Mouse (Mus musculus) embryonic facial prominence, embryonic 14.5 days (tissue): ENCODE data around the gene Pitpnm2. TPM values are rescaled to one million over a fixed set of nuclear protein-coding genes. Genes with fewer than 3 reads are reported as not detected.

Experiments
- ATAC-seq: fragments of 200-750 bp; cut with Nextera tagmentation; 2 replicates; pipeline ENCODE4 v1.8.0; 2017; ENCODE audit warnings: low read depth, moderate number of reproducible peaks, moderate TSS enrichment
- DNase-seq: peaks from one replicate; pipeline ENCODE4 v3.0.0-alpha.2; 2015; ENCODE audit warnings: low spot score
- H3K27ac ChIP-seq: fragments of 300-500 bp; sonication (generic); replicated peaks from 2 replicates; pipeline ENCODE4 v1.5.1; 2014; ENCODE audit warnings: low read depth, mild to moderate bottlenecking, low read length, moderate library complexity
- H3K27me3 ChIP-seq: fragments of 300-500 bp; sonication (generic); replicated peaks from 2 replicates; pipeline ENCODE4 v1.6.1; 2014; ENCODE audit warnings: low read length; ENCODE audit not compliant: control insufficient read depth, insufficient read depth
- H3K36me3 ChIP-seq: fragments of 300-500 bp; sonication (generic); 2 replicates; pipeline ENCODE4 v1.6.1; 2014; ENCODE audit warnings: low read length, mixed read lengths; ENCODE audit not compliant: control insufficient read depth, insufficient read depth
- H3K4me1 ChIP-seq: fragments of 300-500 bp; sonication (generic); 2 replicates; pipeline ENCODE4 v1.6.1; 2014; ENCODE audit warnings: antibody characterized with exemption, low read length; ENCODE audit not compliant: control insufficient read depth, insufficient read depth
- H3K4me2 ChIP-seq: fragments of 300-500 bp; sonication (generic); 2 replicates; pipeline ENCODE4 v1.6.1; 2014; ENCODE audit warnings: low read depth, mild to moderate bottlenecking, low read length, moderate library complexity, mixed read lengths
- H3K4me3 ChIP-seq: fragments of 300-500 bp; sonication (generic); 2 replicates; pipeline ENCODE4 v1.5.1; 2014; ENCODE audit warnings: low read depth, mild to moderate bottlenecking, low read length
- H3K9ac ChIP-seq: fragments of 300-500 bp; sonication (generic); 2 replicates; pipeline ENCODE4 v1.6.1; 2014; ENCODE audit warnings: low read depth, mild to moderate bottlenecking, low read length, moderate library complexity, mixed read lengths
- H3K9me3 ChIP-seq: fragments of 300-500 bp; sonication (generic); 2 replicates; pipeline ENCODE4 v1.6.1; 2016; ENCODE audit warnings: low read length; ENCODE audit not compliant: control insufficient read depth
- WGBS: fragments of 180-500 bp; shearing (Covaris S2); extraction: QIAGEN DNeasy Blood & Tissue Kit; methylation state at CpG from one replicate; pipeline ENCODE4 v1.1.7; 2014; 5-methylcytosine and 5-hydroxymethylcytosine counted together
- polyA plus RNA-seq: library from polyadenylated mRNA; unstranded; fragments of >200 nt; fragmentation: Nextera tagmentation; extraction: Ambion mirVana; gene quantifications from 2 replicates; pipeline ENCODE4 v1.2.1, GENCODE M21; 2014

Pitpnm2 gene
- polyA plus RNA-seq, 1 experiment from 2014 or later = 7.6 TPM

DNA sequence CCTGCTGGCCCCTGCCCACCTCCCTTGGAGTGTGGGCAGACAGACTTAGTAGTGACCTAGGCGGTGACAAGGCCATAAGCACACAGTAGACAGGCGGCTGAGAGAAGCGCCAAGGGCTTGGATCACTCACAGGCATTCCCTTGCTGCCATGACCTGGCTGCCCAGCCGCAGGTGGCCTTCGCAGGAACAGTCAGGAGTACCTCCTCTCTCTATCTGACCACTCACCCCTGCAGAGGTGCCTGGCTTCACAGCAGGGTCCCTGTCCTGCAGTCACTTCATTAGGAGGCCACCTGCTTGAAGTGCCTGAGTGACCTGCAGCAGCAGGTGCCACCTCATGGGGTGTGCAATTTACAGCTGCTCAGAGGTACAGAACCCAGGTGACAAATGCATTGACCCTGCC is 50.4 kb downstream of the Pitpnm2 start:
- H3K4me2 ChIP-seq = no peak overlapping the region
- no peaks in the 10 kb centered on the region for H3K4me1 ChIP-seq
- no peak for ATAC-seq
- no peaks in the 10 kb centered on the region for H3K27me3 ChIP-seq
- no peaks in the 10 kb centered on the region for H3K36me3 ChIP-seq
- H3K9me3 ChIP-seq = no peaks in the 10 kb centered on the region
- WGBS = 67% methylated on average over 5 of the region's 5 CpGs
- no peak for DNase-seq
- H3K4me3 ChIP-seq = no peak overlapping the region
- H3K27ac ChIP-seq = no peak overlapping the region
- no peak overlapping the region for H3K9ac ChIP-seq

DNA sequence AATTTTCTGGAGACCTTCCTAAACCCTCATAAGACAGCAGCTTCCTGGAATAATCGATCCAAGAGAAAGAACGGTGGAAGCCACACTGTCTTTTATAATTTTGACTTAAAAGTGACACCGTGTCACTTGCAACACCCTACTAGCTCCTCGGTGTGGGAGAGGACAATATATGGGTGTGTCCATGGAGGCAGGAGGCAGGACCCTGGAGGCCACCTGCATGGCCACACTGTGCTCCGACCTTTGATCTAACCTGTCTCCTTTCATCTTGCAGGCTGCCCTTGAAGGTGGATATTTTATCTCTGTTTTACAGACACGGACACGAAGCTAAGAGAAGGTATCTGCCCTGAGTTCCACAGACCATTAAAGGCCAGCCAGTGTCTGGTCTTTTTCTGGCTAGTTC is 51.1 kb downstream of the Pitpnm2 start:
- 80% methylated on average over 7 of the region's 7 CpGs for WGBS
- DNase-seq (no peak), ATAC-seq (no peak)
- Histone ChIP-seq H3K4me2 (no peak overlapping the region), H3K9me3 (no peaks in the 10 kb centered on the region), H3K4me3 (no peak overlapping the region), H3K4me1 (no peaks in the 10 kb centered on the region), H3K36me3 (no peaks in the 10 kb centered on the region), H3K9ac (no peak overlapping the region), H3K27ac (no peak overlapping the region), H3K27me3 (no peaks in the 10 kb centered on the region)

DNA sequence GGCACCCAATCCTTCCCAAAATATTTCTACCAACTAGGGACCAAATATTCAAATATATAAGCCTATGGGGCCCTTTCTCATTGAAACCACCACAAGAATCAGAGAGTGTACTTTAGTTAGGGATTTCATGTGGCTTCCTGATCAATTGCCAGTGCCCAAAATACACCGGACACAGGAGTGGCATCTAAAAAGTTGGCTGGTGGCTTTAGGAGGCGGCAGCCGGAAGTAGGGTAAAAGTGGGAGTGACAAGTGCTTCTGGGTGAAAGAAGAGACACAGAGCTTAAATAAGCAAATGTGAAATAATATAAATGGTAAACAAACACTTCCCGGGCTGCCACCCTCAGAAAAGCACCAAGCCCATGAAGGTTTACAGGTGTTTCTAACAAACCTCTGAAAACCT is 53.5 kb downstream of the Pitpnm2 start:
- 89% methylated on average over 4 of the region's 4 CpGs for WGBS

DNA sequence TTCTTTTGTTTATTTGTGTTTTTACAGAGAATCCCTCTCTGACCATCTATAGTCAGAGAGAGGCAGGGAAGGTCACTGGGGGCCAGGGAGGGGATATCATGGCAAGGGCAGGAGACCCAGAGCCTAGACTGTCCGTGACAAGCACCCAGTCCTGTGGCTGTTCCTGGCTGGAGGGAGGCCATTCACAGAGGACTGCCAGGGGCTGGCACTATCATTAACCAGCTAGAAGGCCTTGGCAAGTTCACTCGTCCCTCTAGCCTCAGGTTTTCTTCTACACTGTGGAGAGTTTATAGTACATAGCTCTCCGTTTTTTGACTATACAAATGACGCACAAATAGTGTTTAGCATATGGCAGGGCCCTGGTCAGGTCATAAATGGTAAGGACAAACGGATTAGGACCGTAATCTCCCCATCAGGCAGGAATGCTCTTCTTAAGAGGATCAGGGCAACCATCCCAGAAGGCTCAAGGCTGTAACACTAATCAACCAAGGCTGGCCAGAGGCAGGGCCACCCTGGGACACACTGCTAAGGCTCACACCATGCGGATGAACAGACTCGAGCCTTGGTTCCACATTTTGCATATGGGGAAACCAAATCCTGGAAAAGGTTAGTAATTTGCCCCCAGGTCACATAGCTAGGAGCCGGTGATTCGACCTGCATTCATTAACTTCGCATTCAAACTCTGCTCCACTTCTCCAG is 55.0 kb downstream of the Pitpnm2 start:
- Histone ChIP-seq H3K9me3 (no peaks in the 10 kb centered on the region), H3K4me1 (peaks cover 4% of the 10 kb centered on the region; the same call in 1 of the 2 replicates), H3K4me3 (no peak overlapping the region), H3K9ac (peak overlapping the region; percentile 0; the same call in 1 of the 2 replicates), H3K27me3 (no peaks in the 10 kb centered on the region), H3K4me2 (no peak overlapping the region), H3K36me3 (no peaks in the 10 kb centered on the region), H3K27ac (no peak overlapping the region)
- DNase-seq = no peak
- no peak for ATAC-seq
- 54% methylated on average over 11 of the region's 11 CpGs for WGBS

More for the DNA sequence above, 53.5 kb downstream of the Pitpnm2 start:
- H3K4me1 ChIP-seq = peaks cover 4% of the 10 kb centered on the region; the same call in 1 of the 2 replicates
- no peaks in the 10 kb centered on the region for H3K9me3 ChIP-seq
- H3K36me3 ChIP-seq = no peaks in the 10 kb centered on the region
- DNase-seq = no peak
- no peak overlapping the region for H3K4me3 ChIP-seq
- no peak for ATAC-seq
- H3K9ac ChIP-seq = no peak overlapping the region
- no peak overlapping the region for H3K27ac ChIP-seq
- no peak overlapping the region for H3K4me2 ChIP-seq
- no peaks in the 10 kb centered on the region for H3K27me3 ChIP-seq

DNA sequence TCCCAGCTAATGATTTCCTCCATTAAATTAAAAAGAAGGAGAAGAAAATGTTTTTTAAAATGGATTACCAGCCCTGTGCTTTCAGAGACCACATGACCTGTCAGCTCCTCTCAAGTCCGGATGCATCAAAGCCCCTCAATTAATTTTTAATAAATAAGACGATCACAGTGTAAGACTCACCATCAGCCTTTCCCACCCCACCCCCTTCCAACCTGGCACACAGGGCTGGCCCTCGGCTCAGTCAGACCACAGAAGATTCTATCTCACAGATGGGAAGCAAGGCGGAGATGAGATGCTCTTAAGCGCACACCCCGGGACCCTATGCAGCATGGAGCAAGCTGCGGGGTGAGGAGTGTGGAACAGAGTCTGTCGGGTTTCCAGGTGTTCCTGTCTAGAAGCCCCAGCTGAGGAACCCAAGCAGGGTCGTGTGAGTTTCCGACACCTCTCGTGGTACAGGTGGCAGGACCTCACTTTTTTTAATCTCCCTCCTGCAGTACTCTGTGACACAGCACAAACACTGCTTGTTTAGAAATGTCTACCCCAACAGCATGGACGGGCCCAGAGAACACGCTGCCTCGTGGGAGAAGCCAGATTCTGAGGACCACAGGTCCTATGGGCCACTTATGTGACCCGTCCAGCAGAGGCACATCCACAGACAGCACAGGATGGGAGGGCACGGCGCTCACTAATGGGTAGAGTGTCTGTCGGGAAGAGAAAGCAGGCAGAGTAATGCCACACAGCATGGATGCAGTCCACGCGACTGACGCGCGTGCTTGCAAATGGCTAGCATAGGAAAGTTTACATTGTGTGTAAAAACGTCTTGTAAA is 56.1 kb downstream of the Pitpnm2 start:
- H3K9ac ChIP-seq = 0 out of 2 replicates have a peak overlapping the region, but pooled peaks have one; percentile 0
- ATAC-seq = peak; percentile 53; the same call in 1 of the 2 replicates
- WGBS = 73% methylated on average over 24 of the region's 24 CpGs

DNA sequence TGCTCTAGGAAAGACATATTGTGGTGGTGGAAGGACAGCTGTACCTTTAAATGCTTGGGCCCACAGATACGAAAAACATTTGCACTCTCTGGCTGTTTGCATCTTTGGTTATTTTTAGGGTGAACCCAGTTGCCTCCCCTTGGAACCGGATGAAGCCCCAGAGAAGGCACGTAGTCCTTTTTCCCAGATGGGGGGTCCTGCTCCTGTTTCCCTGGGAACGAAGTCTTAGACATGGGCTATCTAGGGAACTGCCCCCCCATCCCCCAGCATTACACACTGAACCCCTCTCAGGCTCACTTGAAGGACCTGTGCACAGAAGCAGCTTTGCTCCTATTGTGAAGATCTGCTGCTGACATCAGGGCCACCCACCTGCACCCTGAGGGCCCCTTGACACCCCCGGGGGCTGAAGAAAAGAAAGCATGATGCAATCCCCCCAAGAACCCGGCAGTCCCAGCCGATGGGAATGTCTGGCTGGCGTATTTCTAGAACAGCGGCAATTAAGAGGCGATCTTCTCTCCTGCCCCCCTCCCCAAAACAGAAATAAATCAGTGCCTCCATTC is 56.8 kb downstream of the Pitpnm2 start:
- no peak overlapping the region for H3K4me2 ChIP-seq
- H3K9ac ChIP-seq = no peak overlapping the region
- H3K27ac ChIP-seq = no peak overlapping the region
- no peaks in the 10 kb centered on the region for H3K27me3 ChIP-seq
- peak; percentile 53 for ATAC-seq
- 63% methylated on average over 10 of the region's 10 CpGs for WGBS
- peaks cover 7% of the 10 kb centered on the region; the same call in 1 of the 2 replicates for H3K4me1 ChIP-seq
- H3K9me3 ChIP-seq = no peaks in the 10 kb centered on the region
- H3K36me3 ChIP-seq = no peaks in the 10 kb centered on the region
- H3K4me3 ChIP-seq = no peak overlapping the region
- DNase-seq = peak; percentile 17

More for the DNA sequence above, 56.1 kb downstream of the Pitpnm2 start:
- H3K9me3 ChIP-seq = no peaks in the 10 kb centered on the region
- no peaks in the 10 kb centered on the region for H3K36me3 ChIP-seq
- H3K4me2 ChIP-seq = no peak overlapping the region
- H3K27ac ChIP-seq = no peak overlapping the region
- no peak overlapping the region for H3K4me3 ChIP-seq
- DNase-seq = no peak
- H3K27me3 ChIP-seq = no peaks in the 10 kb centered on the region
- H3K4me1 ChIP-seq = peaks cover 4% of the 10 kb centered on the region; the same call in 1 of the 2 replicates

DNA sequence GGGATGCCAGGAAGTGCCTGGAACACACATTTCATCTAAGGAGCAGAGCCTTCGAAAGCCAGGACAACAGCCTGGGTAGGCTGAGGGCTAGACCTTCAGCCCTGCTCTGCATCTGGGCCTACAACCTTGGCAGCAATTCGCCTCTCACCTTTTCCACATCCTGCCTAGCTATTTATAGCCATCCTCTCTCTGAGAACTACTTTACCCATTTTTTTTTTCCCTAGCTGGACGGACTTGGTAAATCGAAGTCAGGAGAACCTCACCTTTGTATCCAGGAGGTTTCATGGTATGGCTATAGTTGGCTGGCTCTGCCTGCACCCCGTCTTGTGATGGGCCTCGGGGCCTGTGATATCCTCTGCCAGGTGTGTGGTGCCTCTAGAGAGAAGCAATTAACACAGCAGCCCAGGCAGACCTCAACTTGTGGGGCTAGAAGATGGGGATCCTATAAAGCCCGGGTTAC is 57.3 kb downstream of the Pitpnm2 start:
- no peak for ATAC-seq
- Histone ChIP-seq H3K36me3 (no peaks in the 10 kb centered on the region), H3K4me1 (peaks cover 13% of the 10 kb centered on the region), H3K4me2 (no peak overlapping the region), H3K27ac (no peak overlapping the region), H3K27me3 (no peaks in the 10 kb centered on the region), H3K9ac (no peak overlapping the region), H3K4me3 (no peak overlapping the region), H3K9me3 (no peaks in the 10 kb centered on the region)
- WGBS = 77% methylated on average over 7 of the region's 7 CpGs
- DNase-seq = no peak

DNA sequence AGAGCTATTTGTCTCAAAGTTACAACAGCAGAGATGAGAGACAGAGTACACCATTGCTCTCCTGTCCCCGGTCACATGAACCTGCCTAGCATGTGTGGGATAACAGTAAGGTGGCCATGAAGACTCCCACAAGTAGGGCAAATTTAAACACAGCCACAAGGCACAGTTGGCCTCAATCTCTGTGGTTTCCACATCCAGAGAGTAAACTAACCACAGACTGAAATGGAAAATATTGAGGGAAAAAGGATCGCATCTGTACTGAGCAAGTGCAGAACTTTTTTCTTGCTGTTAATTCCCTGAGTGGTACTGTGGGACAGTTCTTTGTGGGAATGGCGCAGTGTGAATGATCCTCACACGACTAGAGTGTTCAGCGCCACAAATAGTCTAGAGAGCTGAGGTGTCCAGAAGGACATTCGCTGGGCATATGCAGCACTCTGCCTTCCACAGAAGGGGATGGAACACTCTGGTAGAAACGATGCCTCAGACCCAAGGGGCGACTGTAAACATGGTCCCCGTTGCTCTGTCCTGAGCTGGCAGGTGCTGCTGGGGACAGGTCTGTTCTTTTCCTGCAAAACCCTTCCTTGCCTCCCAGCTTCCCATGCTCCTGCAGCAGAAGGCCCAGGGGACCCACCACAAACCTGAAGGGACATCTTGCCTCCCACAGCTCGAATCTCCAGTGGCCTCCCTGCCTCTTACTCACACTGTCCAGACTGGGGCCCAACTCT is 59.3 kb downstream of the Pitpnm2 start:
- Histone ChIP-seq H3K27me3 (no peaks in the 10 kb centered on the region), H3K4me2 (no peak overlapping the region), H3K36me3 (no peaks in the 10 kb centered on the region), H3K27ac (no peak overlapping the region), H3K9ac (no peak overlapping the region), H3K9me3 (no peaks in the 10 kb centered on the region), H3K4me1 (peaks cover 28% of the 10 kb centered on the region), H3K4me3 (no peak overlapping the region)
- ATAC-seq (no peak), DNase-seq (peak; percentile 20)
- 83% methylated on average over 10 of the region's 10 CpGs for WGBS
